Mouse (Mus musculus) MEL (cell line): ENCODE results near the gene Eif4b.

Experiments used
- CTCF ChIP-seq, 3 experiments: IDR thresholded peaks in 2 of 3; conservative IDR thresholded peaks in 1 of 3; 2 replicates each; pipeline ENCODE4 v1.5.1; 2011 to 2012; ENCODE audit warnings: low read length in 3 of 3, low read depth in 2 of 3, mild to moderate bottlenecking in 2 of 3, improper control_type of control experiment in 1 of 3, inconsistent platforms in 1 of 3, mixed read lengths in 1 of 3, moderate library complexity in 1 of 3; ENCODE audit not compliant: control insufficient read depth in 1 of 3, insufficient read depth in 1 of 3, poor library complexity in 1 of 3, severe bottlenecking in 1 of 3
- E2F4 ChIP-seq: IDR thresholded peaks from 2 replicates; pipeline ENCODE4 v1.6.1; 2011; ENCODE audit warnings: low read depth, low read length, improper control_type of control experiment, borderline replicate concordance
- ELF1 ChIP-seq: IDR thresholded peaks from 2 replicates; pipeline ENCODE4 v1.6.1; 2014; ENCODE audit warnings: low read depth, mild to moderate bottlenecking, inconsistent platforms, low read length, improper control_type of control experiment, moderate library complexity
- GATA1 ChIP-seq: IDR thresholded peaks from 2 replicates; pipeline ENCODE4 v1.6.1; 2011; ENCODE audit warnings: low read depth, low read length, improper control_type of control experiment
- JUND ChIP-seq: IDR thresholded peaks from 2 replicates; pipeline ENCODE4 v1.6.1; 2011; ENCODE audit warnings: low read depth, mild to moderate bottlenecking, improper control_type of control experiment, low read length
- POLR2A ChIP-seq, 2 experiments: IDR thresholded peaks; 2 replicates each; pipeline ENCODE4 v1.6.1; 2011 to 2012; ENCODE audit warnings: low read length in 2 of 2, mild to moderate bottlenecking in 2 of 2, control low read depth in 1 of 2, improper control_type of control experiment in 1 of 2, low read depth in 1 of 2, moderate library complexity in 1 of 2; ENCODE audit not compliant: control insufficient read depth in 1 of 2, insufficient read depth in 1 of 2, poor library complexity in 1 of 2
- SMC3 ChIP-seq: IDR thresholded peaks from 2 replicates; pipeline ENCODE4 v1.6.1; 2011; ENCODE audit warnings: low read depth, low read length, improper control_type of control experiment
- TCF12 ChIP-seq: IDR thresholded peaks from 2 replicates; pipeline ENCODE4 v1.6.1; 2014; ENCODE audit warnings: low read depth, mild to moderate bottlenecking, inconsistent platforms, low read length, improper control_type of control experiment, moderate library complexity
- USF2 ChIP-seq, 2 experiments: IDR thresholded peaks; 2 replicates each; pipeline ENCODE4 v1.6.1; 2011 to 2012; ENCODE audit warnings: improper control_type of control experiment in 2 of 2, low read length in 2 of 2, borderline replicate concordance in 1 of 2, inconsistent platforms in 1 of 2, low read depth in 1 of 2, mild to moderate bottlenecking in 1 of 2; ENCODE audit not compliant: insufficient read depth in 1 of 2
- ZNF384 ChIP-seq: IDR thresholded peaks from 2 replicates; pipeline ENCODE4 v1.6.1; 2012; ENCODE audit warnings: low read depth, mild to moderate bottlenecking, inconsistent platforms, low read length, improper control_type of control experiment

- TF ChIP-seq ELF1 (no peak), CTCF (IDR thresholded peaks at IDR 0.05 in 2 of 3, conservative IDR thresholded peaks at IDR 0.05 in 1 of 3; ENCODE audit: control insufficient read depth in 1 of 3, insufficient read depth in 1 of 3, low read depth in 2 of 3, low read length in 3 of 3, poor library complexity in 1 of 3, severe bottlenecking in 1 of 3) (no peak), USF2 (IDR thresholded peaks at IDR 0.05; ENCODE audit: borderline replicate concordance in 1 of 2, insufficient read depth in 1 of 2, low read depth in 1 of 2, low read length in 2 of 2) (no peak), SMC3 (no peak), ZNF384 (no peak), TCF12 (no peak), E2F4 (no peak), POLR2A (IDR thresholded peaks at IDR 0.05; ENCODE audit: control insufficient read depth in 1 of 2, insufficient read depth in 1 of 2, low read depth in 1 of 2, low read length in 2 of 2, poor library complexity in 1 of 2) (no peak; a peak in 1 of 4 replicates), JUND (no peak), GATA1 (no peak)
Observed at GRCm38 (mm10) chr15:102083028-102083427, 9.5 kb downstream of the Eif4b start.
